Mouse (Mus musculus): ENCODE measurements at regions not wholly inside any gene's neighbourhood (a gene's known extent, or its start where the extent isn't known, plus 50 kb on each side); places are given as distances from the start of the nearest gene placed in this dataset.

DNA sequence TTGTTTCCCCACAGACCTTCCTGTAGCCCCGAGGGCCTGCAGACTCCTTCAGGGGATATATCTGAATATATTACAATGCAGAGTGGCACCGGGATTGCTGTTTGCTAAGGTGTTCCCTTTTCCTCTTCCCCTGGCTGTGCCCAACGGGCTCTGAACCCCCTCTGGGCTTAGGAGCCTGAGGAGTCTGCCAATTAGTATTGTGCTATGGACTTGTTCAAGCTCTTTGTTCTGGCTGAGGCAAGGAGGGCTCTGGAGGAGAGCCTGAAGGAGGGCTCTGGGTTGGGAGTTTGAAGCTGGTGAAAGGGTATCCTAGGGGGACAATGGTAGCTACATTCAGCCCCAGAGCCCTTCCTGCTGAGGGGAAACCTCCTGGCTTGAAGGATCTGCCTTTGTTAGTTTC lies 84.9 kb upstream of the Shb start:
- TF ChIP-seq CTCF (conservative IDR thresholded peaks at IDR 0.05; ENCODE audit: low read length) (no peak), POU5F1 (IDR thresholded peaks at IDR 0.05; ENCODE audit: borderline replicate concordance, low read length) (no peak)
